Comparison of ENCODE assay signal across 8 mouse cellular contexts in the genomic region with DNA sequence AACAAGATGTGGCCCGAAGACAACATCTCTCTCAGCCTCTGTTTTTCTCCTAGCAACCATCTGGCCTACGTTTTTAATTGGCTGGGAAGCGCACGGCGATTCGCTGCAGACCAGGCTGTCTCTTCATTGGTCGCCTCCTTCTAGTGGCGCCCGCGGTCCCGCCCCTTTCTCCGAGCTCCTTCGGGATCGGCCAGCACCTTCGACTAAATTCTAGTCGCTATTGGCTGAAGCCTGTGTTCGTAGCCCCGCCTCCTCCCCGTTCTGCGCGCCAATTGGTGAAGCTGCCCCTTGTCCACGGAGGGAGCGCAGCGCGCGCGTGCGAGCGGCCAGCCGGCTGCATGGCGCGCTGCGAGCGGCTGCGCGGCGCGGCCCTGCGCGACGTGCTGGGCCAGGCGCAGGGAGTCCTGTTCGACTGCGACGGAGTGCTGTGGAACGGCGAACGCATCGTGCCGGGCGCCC. TPM values are rescaled to one million over a fixed set of nuclear protein-coding genes. Genes with fewer than 3 reads are reported as not detected.
DNase-seq lines count a peak whose midpoint lies in the region; ATAC-seq lines count a peak whose summit lies in the region.

A gene (plus strand): TSS at position 288 of the 459 bp plus-strand sequence.

- no peaks in the 10 kb centered on the region for H3K27me3 ChIP-seq in embryonic facial prominence, embryonic 10.5 days (replicated peaks; ENCODE audit: low read depth, poor library complexity, severe bottlenecking)
- H3K27me3 ChIP-seq in intestine, embryonic 16.5 days (replicated peaks; ENCODE audit: control insufficient read depth, insufficient read depth, low read length): no peaks in the 10 kb centered on the region
- no peaks in the 10 kb centered on the region for H3K27me3 ChIP-seq in midbrain, embryonic 10.5 days (ENCODE audit: low read depth, poor library complexity, severe bottlenecking)

- H3K4me2 ChIP-seq in intestine, embryonic 16.5 days (ENCODE audit: low read depth, low read length): peak within 1 kb of the TSS; percentile 99

- intact Hi-C loops in left cerebral cortex, postnatal 25 days (cut with DNase I): no loop called here

- ATAC-seq in intestine, embryonic 16.5 days: peak; percentile 93

- peak within 1 kb of the TSS; percentile 77 for H3K9ac ChIP-seq in intestine, embryonic 16.5 days (ENCODE audit: low read depth, low read length)

- no peaks in the 10 kb centered on the region for H3K9me3 ChIP-seq in embryonic facial prominence, embryonic 10.5 days
- no peaks in the 10 kb centered on the region for H3K9me3 ChIP-seq in intestine, embryonic 16.5 days (ENCODE audit: control insufficient read depth, low read length)
- H3K9me3 ChIP-seq in midbrain, embryonic 10.5 days (replicated peaks): no peaks in the 10 kb centered on the region

- H3K27ac ChIP-seq in embryonic facial prominence, embryonic 10.5 days (replicated peaks): peak within 1 kb of the TSS; percentile 95
- peak within 1 kb of the TSS; percentile 79 for H3K27ac ChIP-seq in intestine, embryonic 16.5 days (ENCODE audit: low read length)
- peak within 1 kb of the TSS; percentile 95 for H3K27ac ChIP-seq in midbrain, embryonic 10.5 days (replicated peaks)

- WGBS in embryonic facial prominence, embryonic 10.5 days: under 1% methylated on average over 51 of the region's 51 CpGs
- under 1% methylated on average over 49 of the region's 51 CpGs for WGBS in intestine, embryonic 16.5 days
- WGBS in midbrain, embryonic 10.5 days: under 1% methylated on average over 51 of the region's 51 CpGs

- peak; percentile 73 to 87 for DNase-seq in urinary bladder, adult 18-20 months (ENCODE audit: low spot score in 2 of 2)
- no peak for DNase-seq in urinary bladder, adult 2 months (ENCODE audit: low spot score)
- peak; percentile 99 for DNase-seq in embryonic facial prominence, embryonic 10.5 days (ENCODE audit: low spot score)
- peak; percentile 89 to 97 for DNase-seq in gastrocnemius, postnatal 4 days (ENCODE audit: low spot score in 2 of 2)
- DNase-seq in left cerebral cortex, postnatal 25 days (ENCODE audit: low spot score in 2 of 2): peak; percentile 96 to 99
- peak; percentile 99 for DNase-seq in midbrain, embryonic 10.5 days (ENCODE audit: low spot score)
- DNase-seq in right cerebral cortex, postnatal 36 days (ENCODE audit: low spot score in 2 of 2): peak; percentile 97 to 98

- peak within 1 kb of the TSS; percentile 80 for H3K4me3 ChIP-seq in embryonic facial prominence, embryonic 10.5 days
- peak within 1 kb of the TSS; percentile 66 for H3K4me3 ChIP-seq in intestine, embryonic 16.5 days (ENCODE audit: low read length)
- peak within 1 kb of the TSS; percentile 91 for H3K4me3 ChIP-seq in midbrain, embryonic 10.5 days

- peaks cover 54% of the 10 kb centered on the region for H3K4me1 ChIP-seq in embryonic facial prominence, embryonic 10.5 days
- H3K4me1 ChIP-seq in intestine, embryonic 16.5 days (ENCODE audit: control insufficient read depth, insufficient read depth, low read length): peaks cover 22% of the 10 kb centered on the region
- peaks cover 51% of the 10 kb centered on the region for H3K4me1 ChIP-seq in midbrain, embryonic 10.5 days

- peaks cover 55% of the 10 kb centered on the region for H3K36me3 ChIP-seq in embryonic facial prominence, embryonic 10.5 days (replicated peaks)
- H3K36me3 ChIP-seq in intestine, embryonic 16.5 days (ENCODE audit: control insufficient read depth, insufficient read depth, low read length): no peaks in the 10 kb centered on the region
- peaks cover 34% of the 10 kb centered on the region for H3K36me3 ChIP-seq in midbrain, embryonic 10.5 days

RNA-seq across cellular contexts. Expression of the gene that starts here (rescaled TPM):
- polyA plus RNA-seq in urinary bladder, adult 2 months (2012; rRNA removed): 2.4 and 3.8 TPM in 2 replicates
- polyA plus RNA-seq in embryonic facial prominence, embryonic 10.5 days (2016; fragmentation: Nextera tagmentation; extraction: Ambion mirVana): 32.6 and 36.5 TPM in 2 replicates
- total RNA-seq in gastrocnemius, postnatal 4 days (2021): 10 to 100 TPM; 16.4 to 21.7 TPM
- polyA plus RNA-seq in intestine, embryonic 16.5 days (2015; fragmentation: Nextera tagmentation; extraction: Ambion mirVana): 2.2 and 6.4 TPM in 2 replicates
- 100 to 1,000 TPM; 165 to 180 TPM for total RNA-seq in left cerebral cortex, postnatal 25 days (2021)
- 27.3 and 29.8 TPM in 2 replicates for polyA plus RNA-seq in midbrain, embryonic 10.5 days (2016; fragmentation: Nextera tagmentation; extraction: Ambion mirVana)

Comparison
In these comparisons a context has a peak if more than half of its experiments do, and no peak if none do; other contexts are left out.
1. RNA of the gene that starts here (total RNA-seq): 165 to 180 TPM in left cerebral cortex, postnatal 25 days; 16.4 to 21.7 TPM in gastrocnemius, postnatal 4 days; every median in the first group is over 4 times any median in the second.
2. Peak in every context shown above with its lines, with median percentiles within 50 percentile points of each other: H3K27ac ChIP-seq and H3K4me3 ChIP-seq.